ENCODE assay signal across 10 mouse cellular contexts in the genomic region with DNA sequence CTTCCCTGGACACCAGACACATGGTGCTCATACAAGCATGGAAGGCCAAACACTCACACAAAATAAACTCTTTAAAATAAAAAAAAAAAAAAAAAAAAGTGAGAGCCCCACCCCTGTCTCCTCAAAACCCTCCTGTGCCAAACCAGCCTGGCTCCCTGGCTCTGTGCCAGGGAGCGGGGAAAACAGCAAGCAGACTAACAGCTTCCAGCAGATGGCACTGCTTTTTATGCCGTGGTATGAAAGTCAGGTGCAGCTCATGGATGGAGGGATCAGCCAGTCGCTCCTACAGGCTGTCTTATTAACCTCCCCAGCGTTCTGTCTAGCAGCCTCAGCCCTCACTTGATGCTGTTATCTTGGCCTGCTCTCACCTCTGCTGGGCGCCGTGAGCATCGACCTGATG. TPM values are rescaled to one million over a fixed set of nuclear protein-coding genes. Genes with fewer than 3 reads are reported as not detected.
DNase-seq lines count a peak whose midpoint lies in the region; ATAC-seq and TF ChIP-seq lines count a peak whose summit lies in the region.
"Had no signal": no experiment of that assay in that cellular context is flagged by ENCODE, and none has a peak within 500 bp of the region (broad histone marks: within the 10 kb centered on the region; RNA-seq: fewer than 3 reads in every experiment).

No protein-coding gene starts in this region.

- peaks cover 24% of the 10 kb centered on the region for H3K79me2 ChIP-seq in MEL (ENCODE audit: control insufficient read depth, insufficient read depth, low read length, poor library complexity)

- no peak overlapping the region for H3K4me3 ChIP-seq in kidney, embryonic 15.5 days (replicated peaks)
- no peak overlapping the region for H3K4me3 ChIP-seq in MEL (ENCODE audit: control insufficient read depth in 1 of 2, insufficient read depth in 1 of 2, low read depth in 2 of 2, low read length in 2 of 2)
- H3K4me3 ChIP-seq: hindbrain, embryonic 15.5 days; midbrain, embryonic 12.5 days had no signal

- TF ChIP-seq EP300 in MEL (IDR thresholded peaks at IDR 0.05; ENCODE audit: low read depth in 1 of 2, low read length in 2 of 2): no peak

- TF ChIP-seq RAD21 in MEL (IDR thresholded peaks at IDR 0.05; ENCODE audit: low read depth, low read length): no peak; the same call in 1 of the 2 replicates

- TF ChIP-seq CTCF in MEL (IDR thresholded peaks at IDR 0.05 in 2 of 3, conservative IDR thresholded peaks at IDR 0.05 in 1 of 3; ENCODE audit: control insufficient read depth in 1 of 3, insufficient read depth in 1 of 3, low read depth in 2 of 3, low read length in 3 of 3, poor library complexity in 1 of 3, severe bottlenecking in 1 of 3): peak in 2 of 3 experiments; percentile 42 to 55; a peak in 4 of 6 replicates
- peak; percentile 63; the same call in 1 of the 2 replicates for TF ChIP-seq CTCF in brain, embryonic 14.5 days (IDR thresholded peaks at IDR 0.05; ENCODE audit: borderline replicate concordance, extremely low read depth, insufficient read depth, insufficient read length)

- WGBS in kidney, embryonic 15.5 days: 71% methylated on average over 7 of the region's 7 CpGs

- no peak overlapping the region for H3K9ac ChIP-seq in kidney, embryonic 15.5 days
- no peak overlapping the region for H3K9ac ChIP-seq in MEL (ENCODE audit: control insufficient read depth, low read depth, low read length, poor library complexity, severe bottlenecking)
- H3K9ac ChIP-seq: hindbrain, embryonic 15.5 days; midbrain, embryonic 12.5 days had no signal

- H3K4me1 ChIP-seq in kidney, embryonic 15.5 days: peaks cover 10% of the 10 kb centered on the region
- no peaks in the 10 kb centered on the region for H3K4me1 ChIP-seq in MEL (ENCODE audit: control insufficient read depth in 1 of 2, insufficient read depth in 2 of 2, low read length in 2 of 2)

- H3K27me3 ChIP-seq in kidney, embryonic 15.5 days: no peaks in the 10 kb centered on the region
- no peaks in the 10 kb centered on the region for H3K27me3 ChIP-seq in MEL (ENCODE audit: control insufficient read depth in 1 of 2, insufficient read depth in 2 of 2, low read length in 2 of 2)
- no peaks in the 10 kb centered on the region for H3K27me3 ChIP-seq in splenic B cell, adult 2 months (ENCODE audit: control insufficient read depth, insufficient read depth, low read length, poor library complexity, severe bottlenecking)
- H3K27me3 ChIP-seq: hindbrain, embryonic 15.5 days; midbrain, embryonic 12.5 days had no signal

- H3K4me2 ChIP-seq in kidney, embryonic 15.5 days: no peak overlapping the region
- H3K4me2 ChIP-seq: hindbrain, embryonic 15.5 days; midbrain, embryonic 12.5 days had no signal

- no peak overlapping the region for H3K27ac ChIP-seq in kidney, embryonic 15.5 days
- no peak overlapping the region for H3K27ac ChIP-seq in MEL (ENCODE audit: control insufficient read depth, low read depth, low read length)
- H3K27ac ChIP-seq: hindbrain, embryonic 15.5 days; midbrain, embryonic 12.5 days had no signal

- H3K9me3 ChIP-seq in kidney, embryonic 15.5 days (replicated peaks): no peaks in the 10 kb centered on the region
- H3K9me3 ChIP-seq in MEL (replicated peaks; ENCODE audit: insufficient read depth, low read length): no peaks in the 10 kb centered on the region
- H3K9me3 ChIP-seq: hindbrain, embryonic 15.5 days; midbrain, embryonic 12.5 days had no signal

- peak; percentile 53 for DNase-seq in kidney, adult 18-20 months
- peak; percentile 70 for DNase-seq in MEL (ENCODE audit: low read depth, low spot score)
- DNase-seq in brain, embryonic 14.5 days (ENCODE audit: low read depth): peak; percentile 91
- DNase-seq in layer of hippocampus, postnatal 10 days (ENCODE audit: low spot score in 2 of 2): peak; percentile 53 to 66
- DNase-seq in splenic B cell, adult 2 months (ENCODE audit: low read depth, low spot score): peak; percentile 21
- DNase-seq in thymus, postnatal 14 days: no peak
- no peak for DNase-seq in embryo, embryonic 10.5 days (ENCODE audit: low spot score)

- no peak for TF ChIP-seq POLR2A in MEL (IDR thresholded peaks at IDR 0.05; ENCODE audit: control insufficient read depth in 1 of 2, insufficient read depth in 1 of 2, low read depth in 1 of 2, low read length in 2 of 2, poor library complexity in 1 of 2)
- no peak for TF ChIP-seq POLR2A in brain, embryonic 14.5 days (IDR thresholded peaks at IDR 0.05; ENCODE audit: borderline replicate concordance, extremely low read depth, insufficient read depth, insufficient read length, poor library complexity, severe bottlenecking)

- H3K36me3 ChIP-seq in kidney, embryonic 15.5 days: peaks cover 68% of the 10 kb centered on the region
- H3K36me3 ChIP-seq in MEL (ENCODE audit: control insufficient read depth in 1 of 2, insufficient read depth in 2 of 2, low read length in 2 of 2): peaks cover 3 to 6% of the 10 kb centered on the region in 2 experiments; a peak in 3 of 4 replicates
- peaks cover 14% of the 10 kb centered on the region for H3K36me3 ChIP-seq in splenic B cell, adult 2 months (ENCODE audit: control insufficient read depth, insufficient read depth, low read length, poor library complexity, severe bottlenecking)

- no peak for ATAC-seq in kidney, embryonic 15.5 days (replicated peaks; ENCODE audit: low FRiP score)

TF ChIP-seq in MEL, 35 proteins besides CTCF, POLR2A, EP300 and RAD21:
- TF ChIP-seq SMC3 (IDR thresholded peaks at IDR 0.05; ENCODE audit: low read depth, low read length) (peak; percentile 41; the same call in 1 of the 2 replicates), NELFE (IDR thresholded peaks at IDR 0.05; ENCODE audit: low read depth, low read length) (no peak), ZNF384 (IDR thresholded peaks at IDR 0.05; ENCODE audit: low read depth, low read length) (peak; percentile 88)

RNA-seq across cellular contexts. Expression of a gene that starts 4.2 kb away (rescaled TPM):
- 61.4 and 74.3 TPM in 2 replicates for polyA plus RNA-seq in kidney, embryonic 15.5 days (2015; fragmentation: Nextera tagmentation; extraction: Ambion mirVana)
- 134 and 155 TPM in 2 replicates for total RNA-seq in MEL (2012; rRNA removed)
- 100 to 1,000 TPM; 283 to 483 TPM for polyA plus RNA-seq in MEL (2012; ENCODE audit: insufficient read depth in 1 of 2, insufficient read length in 2 of 2, low read depth in 1 of 2, low replicate concordance in 2 of 2, missing spikeins in 1 of 2)
- polyA plus RNA-seq in brain, embryonic 14.5 days (2012; rRNA removed): 106 and 111 TPM in 2 replicates
- total RNA-seq in layer of hippocampus, postnatal 10 days (2021): 100 to 1,000 TPM; 123 to 128 TPM

RNA-seq across cellular contexts. Expression of a gene that starts 29.1 kb away (rescaled TPM):
- 54.1 and 59.4 TPM in 2 replicates for polyA plus RNA-seq in kidney, embryonic 15.5 days (2015; fragmentation: Nextera tagmentation; extraction: Ambion mirVana)
- 19.5 and 19.6 TPM in 2 replicates for total RNA-seq in MEL (2012; rRNA removed)
- 10 to 100 TPM in 1 of 2 experiments, not detected in 1; 57.3 TPM for polyA plus RNA-seq in MEL (2012; ENCODE audit: insufficient read depth in 1 of 2, insufficient read length in 2 of 2, low read depth in 1 of 2, low replicate concordance in 2 of 2, missing spikeins in 1 of 2)
- 7.6 and 15.0 TPM in 2 replicates for polyA plus RNA-seq in brain, embryonic 14.5 days (2012; rRNA removed)
- total RNA-seq in layer of hippocampus, postnatal 10 days (2021): 10 to 100 TPM; 11.6 to 12.0 TPM

RNA-seq across cellular contexts. Expression of a gene that starts 30.8 kb away (rescaled TPM):
- polyA plus RNA-seq in kidney, embryonic 15.5 days (2015; fragmentation: Nextera tagmentation; extraction: Ambion mirVana): 144 and 148 TPM in 2 replicates
- 104 and 113 TPM in 2 replicates for total RNA-seq in MEL (2012; rRNA removed)
- polyA plus RNA-seq in MEL (2012; ENCODE audit: insufficient read depth in 1 of 2, insufficient read length in 2 of 2, low read depth in 1 of 2, low replicate concordance in 2 of 2, missing spikeins in 1 of 2): 100 to 1,000 TPM in 1 of 2 experiments, not detected in 1; 123 TPM
- polyA plus RNA-seq in brain, embryonic 14.5 days (2012; rRNA removed): 92.9 and 101 TPM in 2 replicates
- 10 to 100 TPM; 82.6 to 83.2 TPM for total RNA-seq in layer of hippocampus, postnatal 10 days (2021)

RNA-seq across cellular contexts. Expression of a gene that starts 54.0 kb away (rescaled TPM):
- 150 and 166 TPM in 2 replicates for polyA plus RNA-seq in kidney, embryonic 15.5 days (2015; fragmentation: Nextera tagmentation; extraction: Ambion mirVana)
- total RNA-seq in MEL (2012; rRNA removed): 20.8 and 22.6 TPM in 2 replicates
- 10 to 100 TPM in 1 of 2 experiments, not detected in 1; 67.0 TPM for polyA plus RNA-seq in MEL (2012; ENCODE audit: insufficient read depth in 1 of 2, insufficient read length in 2 of 2, low read depth in 1 of 2, low replicate concordance in 2 of 2, missing spikeins in 1 of 2)
- polyA plus RNA-seq in brain, embryonic 14.5 days (2012; rRNA removed): 49.4 and 85.4 TPM in 2 replicates
- total RNA-seq in layer of hippocampus, postnatal 10 days (2021): 100 to 1,000 TPM; 106 to 114 TPM

Comparison
In these comparisons a context has a peak if more than half of its experiments do, and no peak if none do; other contexts are left out.
1. DNase-seq: peak in kidney, adult 18-20 months (single experiment), MEL (single experiment), brain, embryonic 14.5 days (single experiment), layer of hippocampus, postnatal 10 days (2 of 2) and splenic B cell, adult 2 months (single experiment); none in thymus, postnatal 14 days (single experiment) and embryo, embryonic 10.5 days (single experiment).